ENCODE assay signal across 10 mouse cellular contexts in the genomic region with DNA sequence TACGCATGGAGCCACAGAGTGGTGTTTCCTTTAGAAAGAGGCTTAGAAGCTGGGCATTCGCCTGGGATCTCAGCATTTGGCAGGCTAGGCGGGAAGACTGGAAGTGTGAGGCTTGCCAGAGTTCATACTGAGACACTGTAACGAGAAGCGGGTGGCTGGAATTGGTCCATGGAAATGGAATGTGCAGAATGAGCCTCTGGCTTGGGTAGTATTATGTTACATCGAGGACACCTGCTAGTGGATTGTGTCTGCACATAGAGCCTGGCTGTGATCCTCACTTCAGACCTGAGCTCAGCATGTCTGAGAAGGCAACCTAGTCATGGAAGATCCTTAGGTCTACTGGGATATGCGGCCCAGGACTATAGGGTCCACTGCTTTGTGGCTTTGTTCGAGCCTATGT.
A peak's percentile ranks its signal among the peaks of the same experiment; 100 is the strongest.
DNase-seq lines count a peak whose midpoint lies in the region; ATAC-seq and TF ChIP-seq lines count a peak whose summit lies in the region.
"Had no signal": no experiment of that assay in that cellular context is flagged by ENCODE, and none has a peak within 500 bp of the region (broad histone marks: within the 10 kb centered on the region; RNA-seq: fewer than 3 reads in every experiment).

No protein-coding gene starts in this region.

- H3K27ac ChIP-seq in intestine, embryonic 15.5 days = no peak overlapping the region
- H3K27ac ChIP-seq in intestine, postnatal 0 days (ENCODE audit: low read depth, low read length) = no peak overlapping the region
- no peak overlapping the region for H3K27ac ChIP-seq in intestine, embryonic 16.5 days (ENCODE audit: low read length)
- no peak overlapping the region; the same call in 1 of the 2 replicates for H3K27ac ChIP-seq in limb, embryonic 13.5 days
- H3K27ac ChIP-seq: embryonic facial prominence, embryonic 12.5 days had no signal

- peak; percentile 85 to 92 for DNase-seq in cerebellum, adult 18-20 months
- DNase-seq in frontal cortex, postnatal 36 days (ENCODE audit: low spot score in 2 of 2) = peak; percentile 19 to 44
- peak; percentile 78 for DNase-seq in testis, postnatal 10 days (ENCODE audit: low spot score)
- DNase-seq in thymus, postnatal 25 days = no peak

- H3K9me3 ChIP-seq in intestine, embryonic 15.5 days = no peaks in the 10 kb centered on the region
- no peaks in the 10 kb centered on the region for H3K9me3 ChIP-seq in intestine, postnatal 0 days (ENCODE audit: control insufficient read depth)
- no peaks in the 10 kb centered on the region for H3K9me3 ChIP-seq in intestine, embryonic 16.5 days (ENCODE audit: control insufficient read depth, low read length)
- H3K9me3 ChIP-seq in limb, embryonic 13.5 days = no peaks in the 10 kb centered on the region
- H3K9me3 ChIP-seq: embryonic facial prominence, embryonic 12.5 days had no signal

- no peak overlapping the region for H3K4me3 ChIP-seq in intestine, embryonic 15.5 days (replicated peaks)
- H3K4me3 ChIP-seq in intestine, postnatal 0 days (ENCODE audit: low read depth, low read length) = no peak overlapping the region
- no peak overlapping the region for H3K4me3 ChIP-seq in intestine, embryonic 16.5 days (ENCODE audit: low read length)
- H3K4me3 ChIP-seq in limb, embryonic 13.5 days = no peak overlapping the region
- H3K4me3 ChIP-seq: embryonic facial prominence, embryonic 12.5 days; megakaryocyte, embryonic 14.5 days had no signal

- H3K27me3 ChIP-seq in intestine, embryonic 15.5 days (replicated peaks) = no peaks in the 10 kb centered on the region
- H3K27me3 ChIP-seq in intestine, postnatal 0 days (replicated peaks; ENCODE audit: control insufficient read depth, insufficient read depth, low read length) = no peaks in the 10 kb centered on the region
- H3K27me3 ChIP-seq in intestine, embryonic 16.5 days (replicated peaks; ENCODE audit: control insufficient read depth, insufficient read depth, low read length) = no peaks in the 10 kb centered on the region
- H3K27me3 ChIP-seq in limb, embryonic 13.5 days = no peaks in the 10 kb centered on the region
- H3K27me3 ChIP-seq: embryonic facial prominence, embryonic 12.5 days; megakaryocyte, embryonic 14.5 days had no signal

- WGBS in intestine, embryonic 15.5 days = 67% methylated on average over 8 of the region's 8 CpGs
- 62% methylated on average over 8 of the region's 8 CpGs for WGBS in intestine, postnatal 0 days
- 57% methylated on average over 8 of the region's 8 CpGs for WGBS in intestine, embryonic 16.5 days
- 51% methylated on average over 8 of the region's 8 CpGs for WGBS in limb, embryonic 13.5 days

- no peaks in the 10 kb centered on the region for H3K4me1 ChIP-seq in intestine, embryonic 15.5 days (replicated peaks)
- H3K4me1 ChIP-seq in intestine, postnatal 0 days (replicated peaks; ENCODE audit: control insufficient read depth, insufficient read depth, low read length) = peaks cover 4% of the 10 kb centered on the region; the same call in 1 of the 2 replicates
- H3K4me1 ChIP-seq in intestine, embryonic 16.5 days (ENCODE audit: control insufficient read depth, insufficient read depth, low read length) = no peaks in the 10 kb centered on the region
- peaks cover 34% of the 10 kb centered on the region for H3K4me1 ChIP-seq in limb, embryonic 13.5 days

- peak; percentile 72; the same call in 1 of the 2 replicates for ATAC-seq in intestine, embryonic 15.5 days
- ATAC-seq in intestine, postnatal 0 days = no peak
- peak; percentile 52; the same call in 1 of the 2 replicates for ATAC-seq in intestine, embryonic 16.5 days
- peak; percentile 93 for ATAC-seq in limb, embryonic 13.5 days (ENCODE audit: low FRiP score, low read depth)

- H3K36me3 ChIP-seq in intestine, embryonic 15.5 days = no peaks in the 10 kb centered on the region
- no peaks in the 10 kb centered on the region for H3K36me3 ChIP-seq in intestine, postnatal 0 days (ENCODE audit: control insufficient read depth, insufficient read depth)
- H3K36me3 ChIP-seq in intestine, embryonic 16.5 days (ENCODE audit: control insufficient read depth, insufficient read depth, low read length) = no peaks in the 10 kb centered on the region
- H3K36me3 ChIP-seq in limb, embryonic 13.5 days = 0 out of 2 replicates have a peak, but pooled peaks cover 4% of the 10 kb centered on the region
- H3K36me3 ChIP-seq: embryonic facial prominence, embryonic 12.5 days had no signal

- no peak overlapping the region for H3K4me2 ChIP-seq in intestine, embryonic 15.5 days (replicated peaks)
- no peak overlapping the region for H3K4me2 ChIP-seq in intestine, postnatal 0 days (replicated peaks; ENCODE audit: low read depth)
- H3K4me2 ChIP-seq in intestine, embryonic 16.5 days (ENCODE audit: low read depth, low read length) = no peak overlapping the region
- no peak overlapping the region for H3K4me2 ChIP-seq in limb, embryonic 13.5 days (replicated peaks)
- H3K4me2 ChIP-seq: embryonic facial prominence, embryonic 12.5 days had no signal

- no peak for TF ChIP-seq CTCF in intestine, postnatal 0 days (IDR thresholded peaks at IDR 0.05; ENCODE audit: low read depth)

- no peak overlapping the region for H3K9ac ChIP-seq in intestine, embryonic 15.5 days
- no peak overlapping the region for H3K9ac ChIP-seq in intestine, postnatal 0 days (ENCODE audit: low read depth, low read length)
- H3K9ac ChIP-seq in intestine, embryonic 16.5 days (ENCODE audit: low read depth, low read length) = no peak overlapping the region
- H3K9ac ChIP-seq in limb, embryonic 13.5 days = no peak overlapping the region
- H3K9ac ChIP-seq: embryonic facial prominence, embryonic 12.5 days had no signal
